Mouse (Mus musculus) forebrain, embryonic 15.5 days (tissue): Measurements from ENCODE around the gene Carm1. TPM values are rescaled to one million over a fixed set of nuclear protein-coding genes. Genes with fewer than 3 reads are reported as not detected.

Source experiments
- ATAC-seq: fragments of 200-750 bp; cut with Nextera tagmentation; replicated peaks from 2 replicates; pipeline ENCODE4 v1.8.0; 2017; ENCODE audit warnings: mild to moderate bottlenecking, moderate TSS enrichment, moderate library complexity
- H3K27ac ChIP-seq: fragments of 300-500 bp; sonication (generic); replicated peaks from 2 replicates; pipeline ENCODE4 v1.5.1; 2015; ENCODE audit warnings: mild to moderate bottlenecking, inconsistent platforms
- H3K27me3 ChIP-seq: fragments of 300-500 bp; sonication (generic); 2 replicates; pipeline ENCODE4 v1.6.1; 2015; ENCODE audit warnings: inconsistent platforms
- H3K36me3 ChIP-seq: fragments of 300-500 bp; sonication (generic); 2 replicates; pipeline ENCODE4 v1.6.1; 2015; ENCODE audit warnings: mild to moderate bottlenecking, inconsistent platforms
- H3K4me1 ChIP-seq: fragments of 300-500 bp; sonication (generic); 2 replicates; pipeline ENCODE4 v1.6.1; 2015; ENCODE audit warnings: inconsistent platforms
- H3K4me2 ChIP-seq: fragments of 300-500 bp; sonication (generic); replicated peaks from 2 replicates; pipeline ENCODE4 v1.6.1; 2015; ENCODE audit warnings: mild to moderate bottlenecking, inconsistent platforms
- H3K4me3 ChIP-seq: fragments of 300-500 bp; sonication (generic); 2 replicates; pipeline ENCODE4 v1.5.1; 2015; ENCODE audit warnings: mild to moderate bottlenecking, inconsistent platforms
- H3K9ac ChIP-seq: fragments of 300-500 bp; sonication (generic); replicated peaks from 2 replicates; pipeline ENCODE4 v1.6.1; 2015; ENCODE audit warnings: mild to moderate bottlenecking, inconsistent platforms
- H3K9me3 ChIP-seq: fragments of 300-500 bp; sonication (generic); 2 replicates; pipeline ENCODE4 v1.6.1; 2016; ENCODE audit warnings: inconsistent platforms
- WGBS: fragments of 180-500 bp; shearing (Covaris S2); methylation state at CpG from one replicate; pipeline ENCODE4 v1.1.7; 2015; ENCODE audit warnings: mixed read lengths; 5-methylcytosine and 5-hydroxymethylcytosine counted together
- polyA plus RNA-seq: library from polyadenylated mRNA; unstranded; fragments of >200 nt; fragmentation: Nextera tagmentation; extraction: Ambion mirVana; gene quantifications from 2 replicates; pipeline ENCODE4 v1.2.1, GENCODE M21; 2015

The Carm1 gene
- 37.3 and 46.0 TPM in 2 replicates for polyA plus RNA-seq

- Histone ChIP-seq H3K36me3 (0 out of 2 replicates have a peak, but pooled peaks cover 3% of the 10 kb centered on the region), H3K4me2 (peak within 1 kb of the TSS; percentile 83), H3K27ac (peak within 1 kb of the TSS; percentile 99), H3K4me1 (peaks cover 38% of the 10 kb centered on the region), H3K9ac (peak within 1 kb of the TSS; percentile 96), H3K27me3 (no peaks in the 10 kb centered on the region), H3K9me3 (no peaks in the 10 kb centered on the region), H3K4me3 (peak within 1 kb of the TSS; percentile 78)
- no peak for ATAC-seq
- WGBS = under 1% methylated on average over 36 of the region's 52 CpGs
Observed at GRCm38 (mm10) chr9:21546789-21547074, at the start of gene Carm1. Carm1 (plus strand) TSS chr9:21546894.

DNA sequence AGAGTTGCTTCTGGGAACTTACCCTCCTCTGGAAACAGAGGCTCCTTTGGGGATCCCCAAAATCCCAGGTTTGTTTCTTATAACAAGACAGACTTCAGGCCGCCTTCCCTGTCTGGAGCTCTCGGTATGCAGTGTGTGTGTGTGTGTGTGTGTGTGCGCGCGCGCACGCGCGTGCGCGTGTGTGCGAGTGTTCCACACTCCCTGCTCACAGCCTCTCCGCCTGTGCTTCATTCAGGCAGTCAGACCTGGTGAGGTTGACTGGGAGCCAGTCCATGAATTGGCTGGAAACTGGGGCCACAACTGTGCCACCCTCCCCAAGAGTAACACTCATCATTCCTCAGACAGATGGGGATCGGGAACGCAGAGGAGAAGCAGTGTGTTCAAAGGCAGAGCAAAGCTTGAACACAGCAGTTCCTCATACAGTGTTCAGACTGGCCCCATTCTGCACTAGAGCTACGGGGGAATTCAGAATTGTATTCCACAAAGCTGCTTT is 49.6 kb upstream of the Carm1 start:
- Histone ChIP-seq H3K4me3 (no peak overlapping the region), H3K36me3 (peaks cover 21% of the 10 kb centered on the region), H3K9me3 (no peaks in the 10 kb centered on the region), H3K9ac (no peak overlapping the region), H3K4me1 (no peaks in the 10 kb centered on the region), H3K27ac (no peak overlapping the region; the same call in 1 of the 2 replicates), H3K27me3 (no peaks in the 10 kb centered on the region), H3K4me2 (no peak overlapping the region)
- ATAC-seq = no peak
- 93% methylated on average over 16 of the region's 16 CpGs for WGBS

- H3K9ac ChIP-seq = no peak overlapping the region
- no peak overlapping the region for H3K27ac ChIP-seq
- H3K27me3 ChIP-seq = no peaks in the 10 kb centered on the region
- no peak for ATAC-seq
- no peak overlapping the region for H3K4me3 ChIP-seq
- H3K9me3 ChIP-seq = no peaks in the 10 kb centered on the region
- peaks cover 21% of the 10 kb centered on the region for H3K36me3 ChIP-seq
- no peak overlapping the region for H3K4me2 ChIP-seq
- WGBS = 96% methylated on average over 2 of the region's 2 CpGs
- no peaks in the 10 kb centered on the region for H3K4me1 ChIP-seq
Observed at GRCm38 (mm10) chr9:21497664-21498063, 49.0 kb upstream of the Carm1 start.

DNA sequence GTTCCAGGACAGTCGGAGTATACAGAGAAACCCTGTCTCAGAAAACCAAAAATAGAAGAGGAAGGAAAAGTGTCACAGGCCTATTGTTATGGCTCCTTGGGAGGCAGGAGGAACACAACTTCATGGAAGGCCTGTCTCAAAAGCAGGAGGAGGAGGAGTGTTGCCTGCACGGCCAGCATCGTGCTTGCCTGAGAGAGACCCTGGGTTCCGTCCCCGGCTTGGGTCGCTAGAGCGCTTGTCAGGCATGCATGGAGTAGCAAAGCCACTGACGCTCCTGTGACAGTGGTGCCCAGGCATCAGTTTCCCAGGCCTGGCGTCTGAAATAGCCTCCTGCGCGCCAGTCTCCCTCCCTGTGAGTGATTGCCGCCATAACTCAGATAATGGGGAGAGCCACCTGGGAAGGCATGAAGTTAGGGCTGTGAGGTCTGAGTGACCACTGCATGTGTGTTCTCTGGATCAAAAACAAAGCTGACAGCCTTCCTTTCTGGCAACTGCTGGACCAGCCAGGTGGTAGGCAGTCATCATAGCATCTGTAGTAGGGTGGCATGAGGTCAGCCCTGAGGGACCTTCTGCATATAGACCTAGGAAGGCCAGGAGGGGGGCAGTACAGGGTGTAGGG is 48.3 kb upstream of the Carm1 start:
- no peak for ATAC-seq
- WGBS = 91% methylated on average over 12 of the region's 12 CpGs
- Histone ChIP-seq H3K27ac (no peak overlapping the region), H3K27me3 (no peaks in the 10 kb centered on the region), H3K9me3 (no peaks in the 10 kb centered on the region), H3K4me3 (no peak overlapping the region), H3K36me3 (peaks cover 25% of the 10 kb centered on the region), H3K9ac (no peak overlapping the region), H3K4me1 (no peaks in the 10 kb centered on the region), H3K4me2 (no peak overlapping the region)

DNA sequence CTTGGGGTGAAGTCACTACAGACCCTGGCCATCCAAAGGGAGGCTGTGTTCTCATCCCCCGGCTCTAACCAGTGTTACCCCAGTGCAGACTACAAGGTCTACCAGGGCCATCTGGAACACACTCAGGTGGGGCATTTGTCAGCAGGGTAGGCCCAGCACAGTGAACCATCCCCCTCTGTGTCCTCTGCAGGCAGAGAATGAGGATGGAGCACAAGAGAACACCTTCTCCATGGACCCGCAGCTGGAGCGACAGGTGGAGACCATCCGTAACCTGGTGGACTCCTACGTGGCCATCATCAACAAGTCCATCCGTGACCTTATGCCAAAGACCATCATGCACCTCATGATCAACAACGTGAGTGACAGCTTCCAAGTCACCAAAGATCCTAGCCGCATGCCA is 43.3 kb upstream of the Carm1 start:
- no peak overlapping the region for H3K9ac ChIP-seq
- no peak overlapping the region for H3K27ac ChIP-seq
- no peak for ATAC-seq
- no peak overlapping the region for H3K4me3 ChIP-seq
- H3K36me3 ChIP-seq = peaks cover 64% of the 10 kb centered on the region
- H3K27me3 ChIP-seq = no peaks in the 10 kb centered on the region
- no peak overlapping the region for H3K4me2 ChIP-seq
- no peaks in the 10 kb centered on the region for H3K4me1 ChIP-seq
- WGBS = 96% methylated on average over 8 of the region's 8 CpGs
- H3K9me3 ChIP-seq = no peaks in the 10 kb centered on the region

DNA sequence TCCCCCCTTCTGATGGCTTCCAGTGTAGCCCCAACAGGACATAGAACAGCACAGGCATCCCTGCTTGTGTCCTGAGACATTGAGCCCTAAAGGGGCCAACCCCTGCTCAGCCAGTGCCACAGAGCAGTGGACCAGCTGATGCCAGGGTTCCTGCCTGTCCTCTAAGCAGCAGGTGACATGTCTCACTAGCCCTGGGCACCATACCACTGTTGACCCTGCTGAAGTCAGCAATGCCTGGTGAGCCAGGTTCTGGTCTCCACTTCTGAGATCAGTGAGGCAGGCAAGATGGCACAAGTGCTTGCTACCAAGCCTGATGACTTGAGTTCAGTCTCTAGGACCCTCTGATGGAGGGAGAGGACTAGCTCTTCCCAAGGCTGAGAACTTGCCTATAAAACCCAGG is 40.9 kb upstream of the Carm1 start:
- Histone ChIP-seq H3K4me1 (peaks cover 14% of the 10 kb centered on the region), H3K4me2 (no peak overlapping the region), H3K27ac (no peak overlapping the region), H3K9ac (no peak overlapping the region), H3K27me3 (no peaks in the 10 kb centered on the region), H3K4me3 (no peak overlapping the region), H3K9me3 (no peaks in the 10 kb centered on the region), H3K36me3 (peaks cover 53% of the 10 kb centered on the region)
- no peak for ATAC-seq

GRCm38 (mm10) chr9:21507753-21508430 is 38.8 kb upstream of the Carm1 start:
- Histone ChIP-seq H3K9ac (no peak overlapping the region), H3K9me3 (no peaks in the 10 kb centered on the region), H3K36me3 (peaks cover 53% of the 10 kb centered on the region), H3K27ac (no peak overlapping the region), H3K4me2 (no peak overlapping the region), H3K27me3 (no peaks in the 10 kb centered on the region), H3K4me3 (no peak overlapping the region), H3K4me1 (peaks cover 18% of the 10 kb centered on the region)
- ATAC-seq = no peak
- WGBS = 92% methylated on average over 15 of the region's 15 CpGs

GRCm38 (mm10) chr9:21508871-21509404 is 37.8 kb upstream of the Carm1 start:
- H3K36me3 ChIP-seq = peaks cover 46% of the 10 kb centered on the region
- no peaks in the 10 kb centered on the region for H3K27me3 ChIP-seq
- 0 out of 2 replicates have a peak overlapping the region, but pooled peaks have one; percentile 95 for H3K27ac ChIP-seq
- H3K9ac ChIP-seq = peak overlapping the region; percentile 78; the same call in 1 of the 2 replicates
- WGBS = 86% methylated on average over 7 of the region's 7 CpGs
- no peak for ATAC-seq
- peak overlapping the region; percentile 84 for H3K4me3 ChIP-seq
- peak overlapping the region; percentile 61 for H3K4me2 ChIP-seq
- peaks cover 18% of the 10 kb centered on the region for H3K4me1 ChIP-seq
- no peaks in the 10 kb centered on the region for H3K9me3 ChIP-seq

- Histone ChIP-seq H3K4me2 (peak within 1 kb of the TSS; percentile 61), H3K27ac (peak within 1 kb of the TSS; percentile 95), H3K36me3 (peaks cover 36% of the 10 kb centered on the region), H3K4me1 (peaks cover 18% of the 10 kb centered on the region), H3K9ac (peak within 1 kb of the TSS; percentile 78), H3K27me3 (no peaks in the 10 kb centered on the region), H3K9me3 (no peaks in the 10 kb centered on the region), H3K4me3 (peak within 1 kb of the TSS; percentile 84)
- ATAC-seq = peak; percentile 96
- under 1% methylated on average over 44 of the region's 44 CpGs for WGBS
Observed at GRCm38 (mm10) chr9:21509772-21510688, 36.7 kb upstream of the Carm1 start, which contains the start of gene Tmed1. Tmed1 (minus strand) TSS chr9:21510252.

- 4% methylated on average over 7 of the region's 7 CpGs for WGBS
- H3K4me3 ChIP-seq = peak overlapping the region; percentile 84
- H3K36me3 ChIP-seq = peaks cover 30% of the 10 kb centered on the region
- H3K27ac ChIP-seq = peak overlapping the region; percentile 95
- H3K4me2 ChIP-seq = peak overlapping the region; percentile 61
- no peaks in the 10 kb centered on the region for H3K27me3 ChIP-seq
- peak overlapping the region; percentile 78 for H3K9ac ChIP-seq
- ATAC-seq = no peak
- no peaks in the 10 kb centered on the region for H3K9me3 ChIP-seq
- H3K4me1 ChIP-seq = peaks cover 18% of the 10 kb centered on the region
Observed at GRCm38 (mm10) chr9:21510689-21511015, 36.0 kb upstream of the Carm1 start.

DNA sequence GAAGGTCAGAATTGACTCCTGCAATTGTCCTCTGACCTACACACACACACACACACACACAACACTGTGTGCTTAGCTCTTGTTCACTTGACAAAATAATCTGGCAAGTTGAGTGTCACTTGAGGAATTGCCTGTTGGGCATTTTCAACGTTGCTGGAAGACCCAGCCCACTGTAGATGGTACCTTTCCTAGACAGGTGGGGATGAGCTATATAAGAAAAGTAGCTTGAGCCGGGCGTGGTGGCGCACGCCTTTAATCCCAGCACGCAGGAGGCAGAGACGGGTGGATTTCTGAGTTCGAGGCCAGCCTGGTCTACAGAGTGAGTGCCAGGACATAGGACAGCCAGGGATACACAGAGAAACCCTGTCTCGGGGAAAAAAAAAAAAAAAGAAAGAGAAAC is 35.6 kb upstream of the Carm1 start:
- peak overlapping the region; percentile 61 for H3K4me2 ChIP-seq
- peaks cover 18% of the 10 kb centered on the region for H3K4me1 ChIP-seq
- no peaks in the 10 kb centered on the region for H3K27me3 ChIP-seq
- 83% methylated on average over 9 of the region's 9 CpGs for WGBS
- peaks cover 26% of the 10 kb centered on the region for H3K36me3 ChIP-seq
- ATAC-seq = no peak
- no peaks in the 10 kb centered on the region for H3K9me3 ChIP-seq
- peak overlapping the region; percentile 95 for H3K27ac ChIP-seq
- peak overlapping the region; percentile 84 for H3K4me3 ChIP-seq
- peak overlapping the region; percentile 78 for H3K9ac ChIP-seq

- peaks cover 18% of the 10 kb centered on the region for H3K4me1 ChIP-seq
- no peak overlapping the region for H3K9ac ChIP-seq
- H3K4me2 ChIP-seq = no peak overlapping the region
- no peak overlapping the region for H3K4me3 ChIP-seq
- H3K9me3 ChIP-seq = no peaks in the 10 kb centered on the region
- peaks cover 3% of the 10 kb centered on the region; the same call in 1 of the 2 replicates for H3K36me3 ChIP-seq
- 97% methylated on average over 4 of the region's 4 CpGs for WGBS
- no peak overlapping the region for H3K27ac ChIP-seq
- ATAC-seq = no peak
- H3K27me3 ChIP-seq = no peaks in the 10 kb centered on the region
Observed at GRCm38 (mm10) chr9:21513466-21513865, 33.2 kb upstream of the Carm1 start.
